Mouse (Mus musculus) heart, adult 18-20 months (tissue): ENCODE results near the gene Cdc27. TPM values are rescaled to one million over a fixed set of nuclear protein-coding genes. Genes with fewer than 3 reads are reported as not detected.
"Not testable (repeated sequence)": the region's sequence is repeated elsewhere in the genome, so short reads cannot be mapped to it uniquely, and the experiment has no call there.

ENCODE experiments used
- DNase-seq, 2 experiments: peaks; one replicate each; pipeline ENCODE4 v3.0.0; 2021 to 2022; ENCODE audit warnings: mixed read lengths in 1 of 2
- total RNA-seq, 2 experiments: library from RNA; stranded (reverse); gene quantifications; 2 replicates each; pipeline ENCODE4 v1.2.3; 2021

Gene Cdc27
- total RNA-seq, 2 experiments from 2014 or later, result 23.4 to 28.8 TPM

GRCm38 (mm10) chr11:104571373-104571772 is 21.0 kb upstream of the Cdc27 start:
- DNase-seq, result peak; percentile 43 to 48

- DNase-seq, result not testable (repeated sequence)
Measured at GRCm38 (mm10) chr11:104570515-104570914, 20.1 kb upstream of the Cdc27 start.

- DNase-seq, result no peak
Measured at GRCm38 (mm10) chr11:104568326-104568725, 17.9 kb upstream of the Cdc27 start.

- peak in 1 of 2 experiments; percentile 18 for DNase-seq
Measured at GRCm38 (mm10) chr11:104567736-104568135, 17.3 kb upstream of the Cdc27 start.

- DNase-seq, result no peak
Measured at GRCm38 (mm10) chr11:104566796-104567195, 16.4 kb upstream of the Cdc27 start.

GRCm38 (mm10) chr11:104566097-104566496 is 15.7 kb upstream of the Cdc27 start:
- DNase-seq, result no peak

- no peak for DNase-seq
Measured at GRCm38 (mm10) chr11:104565172-104565571, 14.8 kb upstream of the Cdc27 start.

- no peak for DNase-seq
Measured at GRCm38 (mm10) chr11:104563496-104563895, 13.1 kb upstream of the Cdc27 start.

GRCm38 (mm10) chr11:104560971-104561370 is 10.6 kb upstream of the Cdc27 start:
- no peak for DNase-seq

- peak in 1 of 2 experiments; percentile 29 for DNase-seq
Measured at GRCm38 (mm10) chr11:104558651-104559403, 8.4 kb upstream of the Cdc27 start.

GRCm38 (mm10) chr11:104558065-104558464 is 7.6 kb upstream of the Cdc27 start:
- DNase-seq, result no peak

GRCm38 (mm10) chr11:104549438-104550405 is 698 bp downstream of the Cdc27 start:
- peak in 1 of 2 experiments; percentile 26 for DNase-seq

GRCm38 (mm10) chr11:104547502-104547901 is 2.9 kb downstream of the Cdc27 start:
- DNase-seq, result no peak

- DNase-seq, result no peak
Measured at GRCm38 (mm10) chr11:104544507-104544906, 5.9 kb downstream of the Cdc27 start.

- not testable (repeated sequence) for DNase-seq
Measured at GRCm38 (mm10) chr11:104543337-104543736, 7.1 kb downstream of the Cdc27 start.

- DNase-seq, result no peak
Measured at GRCm38 (mm10) chr11:104539811-104540210, 10.6 kb downstream of the Cdc27 start.

GRCm38 (mm10) chr11:104537945-104538555 is 12.4 kb downstream of the Cdc27 start:
- no peak for DNase-seq

- DNase-seq, result no peak
Measured at GRCm38 (mm10) chr11:104536843-104537242, 13.6 kb downstream of the Cdc27 start.

GRCm38 (mm10) chr11:104525935-104526334 is 24.5 kb downstream of the Cdc27 start:
- DNase-seq, result no peak

- DNase-seq, result no peak
Measured at GRCm38 (mm10) chr11:104512436-104512835, 38.0 kb downstream of the Cdc27 start.

GRCm38 (mm10) chr11:104510606-104511005 is 39.8 kb downstream of the Cdc27 start:
- peak; percentile 10 to 28 for DNase-seq

- no peak for DNase-seq
Measured at GRCm38 (mm10) chr11:104508455-104508854, 42.0 kb downstream of the Cdc27 start.
